Mouse (Mus musculus): ENCODE measurements around the gene Nmnat1. TPM values are rescaled to one million over a fixed set of nuclear protein-coding genes. Genes with fewer than 3 reads are reported as not detected.

The Nmnat1 gene
- total and polyA plus RNA-seq, 3 experiments, result 19.8 to 22.3 TPM; not detected in 1

- Histone ChIP-seq H3K9ac (ENCODE audit: control insufficient read depth, low read depth, low read length, poor library complexity, severe bottlenecking) (no peak overlapping the region), H3K27ac (ENCODE audit: control insufficient read depth, low read depth, low read length) (no peak overlapping the region), H3K36me3 (ENCODE audit: control insufficient read depth in 1 of 2, insufficient read depth in 2 of 2, low read length in 2 of 2) (peaks cover 0 to 2% of the 10 kb centered on the region in 2 experiments; a peak in 1 of 4 replicates), H3K79me2 (ENCODE audit: control insufficient read depth, insufficient read depth, low read length, poor library complexity) (peaks cover 75% of the 10 kb centered on the region), H3K27me3 (ENCODE audit: control insufficient read depth in 1 of 2, insufficient read depth in 2 of 2, low read length in 2 of 2) (no peaks in the 10 kb centered on the region), H3K4me1 (ENCODE audit: control insufficient read depth in 1 of 2, insufficient read depth in 2 of 2, low read length in 2 of 2) (peaks cover 0 to under 1% of the 10 kb centered on the region in 2 experiments; a peak in 2 of 4 replicates), H3K4me3 (ENCODE audit: control insufficient read depth in 1 of 2, insufficient read depth in 1 of 2, low read depth in 2 of 2, low read length in 2 of 2) (no peak overlapping the region), H3K9me3 (replicated peaks; ENCODE audit: insufficient read depth, low read length) (no peaks in the 10 kb centered on the region)
- DNase-seq (ENCODE audit: low read depth, low spot score), result no peak
- TF ChIP-seq POLR2AphosphoS2 (IDR thresholded peaks at IDR 0.05; ENCODE audit: low read length), result no peak
- TF ChIP-seq BHLHE40 (IDR thresholded peaks at IDR 0.05; ENCODE audit: borderline replicate concordance, low read depth, low read length), result no peak
- TF ChIP-seq USF1 (IDR thresholded peaks at IDR 0.05; ENCODE audit: low read depth, low read length), result no peak
- no peak for TF ChIP-seq ZKSCAN1 (IDR thresholded peaks at IDR 0.05; ENCODE audit: low read depth, low read length)
- TF ChIP-seq SMC3 (IDR thresholded peaks at IDR 0.05; ENCODE audit: low read depth, low read length), result no peak
Measured at GRCm38 (mm10) chr4:149417854-149418365, 67.1 kb downstream of the Nmnat1 start.

Other genes with a start within 250 kb of the Nmnat1 start
- gene Kif1b, start 177.5 kb downstream of the Nmnat1 start, total RNA-seq (2012; rRNA removed), result 8.8 and 9.1 TPM in 2 replicates
- gene Kif1b, start 177.5 kb downstream of the Nmnat1 start, polyA plus RNA-seq (2012; ENCODE audit: insufficient read depth in 1 of 2, insufficient read length in 2 of 2, low read depth in 1 of 2, low replicate concordance in 2 of 2, missing spikeins in 1 of 2), result 10 to 100 TPM; 16.3 to 20.2 TPM
- gene Ube4b, start 58.5 kb downstream of the Nmnat1 start, total RNA-seq (2012; rRNA removed), result 28.4 and 39.0 TPM in 2 replicates
- gene Ube4b, start 58.5 kb downstream of the Nmnat1 start, polyA plus RNA-seq (2012; ENCODE audit: insufficient read depth in 1 of 2, insufficient read length in 2 of 2, low read depth in 1 of 2, low replicate concordance in 2 of 2, missing spikeins in 1 of 2), result 100 to 1,000 TPM in 1 of 2 experiments, 10 to 100 TPM in 1; 71.0 to 104 TPM
- gene Rbp7, start 30.2 kb downstream of the Nmnat1 start, total RNA-seq (2012; rRNA removed), result not detected in 2 replicates
- gene Rbp7, start 30.2 kb downstream of the Nmnat1 start, polyA plus RNA-seq (2012; ENCODE audit: insufficient read depth in 1 of 2, insufficient read length in 2 of 2, low read depth in 1 of 2, low replicate concordance in 2 of 2, missing spikeins in 1 of 2), result not detected
- not detected in 2 replicates for gene Tmem274, start 7.8 kb downstream of the Nmnat1 start, total RNA-seq (2012; rRNA removed)
- gene Tmem274, start 7.8 kb downstream of the Nmnat1 start, polyA plus RNA-seq (2012; ENCODE audit: insufficient read depth in 1 of 2, insufficient read length in 2 of 2, low read depth in 1 of 2, low replicate concordance in 2 of 2, missing spikeins in 1 of 2), result not detected
- gene Lzic, start within 50 bp of the Nmnat1 start, total RNA-seq (2012; rRNA removed), result 24.0 and 25.0 TPM in 2 replicates
- 10 to 100 TPM in 1 of 2 experiments, not detected in 1; 26.2 TPM for gene Lzic, start within 50 bp of the Nmnat1 start, polyA plus RNA-seq (2012; ENCODE audit: insufficient read depth in 1 of 2, insufficient read length in 2 of 2, low read depth in 1 of 2, low replicate concordance in 2 of 2, missing spikeins in 1 of 2)
- 10.8 and 12.7 TPM in 2 replicates for gene Ctnnbip1, start 33.0 kb upstream of the Nmnat1 start, total RNA-seq (2012; rRNA removed)
- 10 to 100 TPM in 1 of 2 experiments, not detected in 1; 20.2 TPM for gene Ctnnbip1, start 33.0 kb upstream of the Nmnat1 start, polyA plus RNA-seq (2012; ENCODE audit: insufficient read depth in 1 of 2, insufficient read length in 2 of 2, low read depth in 1 of 2, low replicate concordance in 2 of 2, missing spikeins in 1 of 2)
- 19.3 and 26.6 TPM in 2 replicates for gene Clstn1, start 101.3 kb upstream of the Nmnat1 start, total RNA-seq (2012; rRNA removed)
- gene Clstn1, start 101.3 kb upstream of the Nmnat1 start, polyA plus RNA-seq (2012; ENCODE audit: insufficient read depth in 1 of 2, insufficient read length in 2 of 2, low read depth in 1 of 2, low replicate concordance in 2 of 2, missing spikeins in 1 of 2), result 1 to 10 TPM in 1 of 2 experiments, not detected in 1; 6.1 TPM
- 45.7 and 45.9 TPM in 2 replicates for gene Pik3cd, start 217.4 kb upstream of the Nmnat1 start, total RNA-seq (2012; rRNA removed)
- gene Pik3cd, start 217.4 kb upstream of the Nmnat1 start, polyA plus RNA-seq (2012; ENCODE audit: insufficient read depth in 1 of 2, insufficient read length in 2 of 2, low read depth in 1 of 2, low replicate concordance in 2 of 2, missing spikeins in 1 of 2), result 100 to 1,000 TPM in 1 of 2 experiments, 10 to 100 TPM in 1; 49.8 to 152 TPM

Measured in MEL (cell line).